Mouse (Mus musculus) adrenal gland, postnatal 14 days (tissue): Measurements from ENCODE around the gene Rpl7l1. TPM values are rescaled to one million over a fixed set of nuclear protein-coding genes. Genes with fewer than 3 reads are reported as not detected.
A peak's percentile ranks its signal among the peaks of the same experiment; 100 is the strongest.
"Not testable (repeated sequence)": the region's sequence is repeated elsewhere in the genome, so short reads cannot be mapped to it uniquely, and the experiment has no call there.

Experiments used
- DNase-seq: peaks from one replicate; pipeline ENCODE4 v3.0.0; 2021; ENCODE audit warnings: mixed read lengths
- long read RNA-seq, 2 experiments: library from polyadenylated mRNA; stranded (forward); transcript quantifications; one replicate each; pipeline ENCODE4 v2.0.0; 2021
- total RNA-seq: library from RNA; stranded (reverse); gene quantifications from 2 replicates; pipeline ENCODE4 v1.2.3, GENCODE M21; 2021

Rpl7l1 gene
- 92.0 and 97.4 TPM in 2 replicates for total RNA-seq
- long read RNA-seq, experiment 1, transcript Rpl7l1-201 (7 exons, 2,606 nt) = major isoform, 72 of 168 reads
- long read RNA-seq, experiment 1, partial matches to known transcripts = 20 of 168 reads
- long read RNA-seq, experiment 1, other reads (novel, unspliced or antisense) = 76 of 168 reads
- long read RNA-seq, experiment 2, transcript Rpl7l1-201 (7 exons, 2,606 nt) = major isoform, 69 of 126 reads
- long read RNA-seq, experiment 2, partial matches to known transcripts = 15 of 126 reads
- long read RNA-seq, experiment 2, other reads (novel, unspliced or antisense) = 42 of 126 reads

GRCm38 (mm10) chr17:46782341-46783221 is at the start of gene Rpl7l1:
Gene Rpl7l1, minus strand, starts transcription at chr17:46782672.
- peak; percentile 95 for DNase-seq

- no peak for DNase-seq
These were observed 47.5 kb upstream of the Rpl7l1 start for GRCm38 (mm10) chr17:46829856-46830535.

GRCm38 (mm10) chr17:46828935-46829334 is 46.5 kb upstream of the Rpl7l1 start:
- DNase-seq = no peak

- DNase-seq = no peak
These were observed 40.6 kb upstream of the Rpl7l1 start for GRCm38 (mm10) chr17:46823091-46823490.

- DNase-seq = no peak
These were observed 38.2 kb upstream of the Rpl7l1 start for GRCm38 (mm10) chr17:46820628-46821027.

GRCm38 (mm10) chr17:46817734-46818158 is 35.3 kb upstream of the Rpl7l1 start:
- no peak for DNase-seq

- DNase-seq = no peak
These were observed 33.8 kb upstream of the Rpl7l1 start for GRCm38 (mm10) chr17:46816306-46816705.

- DNase-seq = no peak
These were observed 32.0 kb upstream of the Rpl7l1 start for GRCm38 (mm10) chr17:46814497-46814896.

- DNase-seq = no peak
These were observed 31.2 kb upstream of the Rpl7l1 start for GRCm38 (mm10) chr17:46813637-46814036.

GRCm38 (mm10) chr17:46812442-46812841 is 30.0 kb upstream of the Rpl7l1 start:
- DNase-seq = no peak

GRCm38 (mm10) chr17:46810672-46811071 is 28.2 kb upstream of the Rpl7l1 start:
- DNase-seq = no peak

- peak; percentile 25 for DNase-seq
These were observed 26.8 kb upstream of the Rpl7l1 start for GRCm38 (mm10) chr17:46809131-46809830.

- no peak for DNase-seq
These were observed 25.9 kb upstream of the Rpl7l1 start for GRCm38 (mm10) chr17:46808376-46808775.

GRCm38 (mm10) chr17:46801761-46802160 is 19.3 kb upstream of the Rpl7l1 start:
- DNase-seq = no peak

- DNase-seq = no peak
These were observed 17.2 kb upstream of the Rpl7l1 start for GRCm38 (mm10) chr17:46799680-46800079.

GRCm38 (mm10) chr17:46797386-46797785 is 14.9 kb upstream of the Rpl7l1 start:
- no peak for DNase-seq

GRCm38 (mm10) chr17:46796743-46797142 is 14.3 kb upstream of the Rpl7l1 start:
- no peak for DNase-seq

GRCm38 (mm10) chr17:46792963-46793362 is 10.5 kb upstream of the Rpl7l1 start:
- no peak for DNase-seq

- not testable (repeated sequence) for DNase-seq
These were observed 5.5 kb upstream of the Rpl7l1 start for GRCm38 (mm10) chr17:46787974-46788373.

- DNase-seq = no peak
These were observed 4.5 kb upstream of the Rpl7l1 start for GRCm38 (mm10) chr17:46786952-46787351.

GRCm38 (mm10) chr17:46783222-46783565 is 722 bp upstream of the Rpl7l1 start:
- no peak for DNase-seq

- DNase-seq = no peak
These were observed 596 bp downstream of the Rpl7l1 start for GRCm38 (mm10) chr17:46781876-46782275.
